Mouse (Mus musculus) forebrain, embryonic 16.5 days (tissue): Measurements from ENCODE around the gene Slc16a6. TPM values are rescaled to one million over a fixed set of nuclear protein-coding genes. Genes with fewer than 3 reads are reported as not detected.

Source experiments
- ATAC-seq: fragments of 200-750 bp; cut with Nextera tagmentation; 2 replicates; pipeline ENCODE4 v1.8.0; 2017; ENCODE audit warnings: mild to moderate bottlenecking, moderate library complexity
- H3K27ac ChIP-seq: fragments of 300-500 bp; sonication (generic); 2 replicates; pipeline ENCODE4 v1.5.1; 2014; ENCODE audit warnings: low read length, control low read depth
- H3K27me3 ChIP-seq: fragments of 300-500 bp; sonication (generic); replicated peaks from 2 replicates; pipeline ENCODE4 v1.6.1; 2014; ENCODE audit warnings: low read length; ENCODE audit not compliant: control insufficient read depth, insufficient read depth
- H3K36me3 ChIP-seq: fragments of 300-500 bp; sonication (generic); 2 replicates; pipeline ENCODE4 v1.6.1; 2014; ENCODE audit not compliant: control insufficient read depth, insufficient read depth
- H3K4me1 ChIP-seq: fragments of 300-500 bp; sonication (generic); replicated peaks from 2 replicates; pipeline ENCODE4 v1.6.1; 2014; ENCODE audit warnings: low read length; ENCODE audit not compliant: control insufficient read depth, insufficient read depth
- H3K4me2 ChIP-seq: fragments of 300-500 bp; sonication (generic); 2 replicates; pipeline ENCODE4 v1.6.1; 2014; ENCODE audit warnings: mild to moderate bottlenecking, low read length, control low read depth
- H3K4me3 ChIP-seq: fragments of 300-500 bp; sonication (generic); replicated peaks from 2 replicates; pipeline ENCODE4 v1.5.1; 2014; ENCODE audit warnings: mild to moderate bottlenecking, low read length, control low read depth
- H3K9ac ChIP-seq: fragments of 300-500 bp; sonication (generic); replicated peaks from 2 replicates; pipeline ENCODE4 v1.6.1; 2014; ENCODE audit warnings: low read depth, low read length, control low read depth
- H3K9me3 ChIP-seq: fragments of 300-500 bp; sonication (generic); 2 replicates; pipeline ENCODE4 v1.6.1; 2016; ENCODE audit warnings: low read length; ENCODE audit not compliant: control insufficient read depth
- WGBS: fragments of 180-500 bp; shearing (Covaris S2); extraction: QIAGEN DNeasy Blood & Tissue Kit; methylation state at CpG from one replicate; pipeline ENCODE4 v1.1.7; 2014; 5-methylcytosine and 5-hydroxymethylcytosine counted together
- polyA plus RNA-seq: library from polyadenylated mRNA; unstranded; fragments of >200 nt; fragmentation: Nextera tagmentation; extraction: Ambion mirVana; gene quantifications from 2 replicates; pipeline ENCODE4 v1.2.1, GENCODE M21; 2015

Slc16a6 gene
- polyA plus RNA-seq, 1 experiment from 2014 or later = 4.1 TPM

- WGBS = 77% methylated on average over 1 of the region's 1 CpGs
- H3K4me1 ChIP-seq = peaks cover 11% of the 10 kb centered on the region
- H3K4me3 ChIP-seq = no peak overlapping the region
- H3K27me3 ChIP-seq = no peaks in the 10 kb centered on the region
- no peak overlapping the region for H3K27ac ChIP-seq
- no peaks in the 10 kb centered on the region for H3K9me3 ChIP-seq
- H3K9ac ChIP-seq = no peak overlapping the region
- no peaks in the 10 kb centered on the region for H3K36me3 ChIP-seq
- no peak for ATAC-seq
- H3K4me2 ChIP-seq = no peak overlapping the region
Observed at GRCm38 (mm10) chr11:109423294-109423693, 50.1 kb downstream of the Slc16a6 start.

- no peaks in the 10 kb centered on the region for H3K27me3 ChIP-seq
- H3K36me3 ChIP-seq = no peaks in the 10 kb centered on the region
- H3K9me3 ChIP-seq = no peaks in the 10 kb centered on the region
- H3K4me1 ChIP-seq = peaks cover 9% of the 10 kb centered on the region
- no peak overlapping the region for H3K9ac ChIP-seq
- no peak for ATAC-seq
- WGBS = 94% methylated on average over 4 of the region's 4 CpGs
- H3K4me2 ChIP-seq = no peak overlapping the region
- no peak overlapping the region for H3K4me3 ChIP-seq
- no peak overlapping the region for H3K27ac ChIP-seq
Observed at GRCm38 (mm10) chr11:109422263-109422662, 51.1 kb downstream of the Slc16a6 start.

- Histone ChIP-seq H3K9me3 (no peaks in the 10 kb centered on the region), H3K27ac (no peak overlapping the region), H3K9ac (no peak overlapping the region), H3K36me3 (no peaks in the 10 kb centered on the region), H3K4me2 (no peak overlapping the region), H3K27me3 (no peaks in the 10 kb centered on the region), H3K4me1 (no peaks in the 10 kb centered on the region), H3K4me3 (no peak overlapping the region)
- ATAC-seq = no peak
- 90% methylated on average over 5 of the region's 5 CpGs for WGBS
Observed at GRCm38 (mm10) chr11:109421205-109421604, 52.2 kb downstream of the Slc16a6 start.

GRCm38 (mm10) chr11:109420567-109420962, 52.8 kb downstream of the Slc16a6 start:
- Histone ChIP-seq H3K4me2 (no peak overlapping the region), H3K9me3 (no peaks in the 10 kb centered on the region), H3K4me1 (no peaks in the 10 kb centered on the region), H3K27me3 (no peaks in the 10 kb centered on the region), H3K9ac (no peak overlapping the region), H3K4me3 (no peak overlapping the region), H3K27ac (no peak overlapping the region), H3K36me3 (no peaks in the 10 kb centered on the region)
- 91% methylated on average over 14 of the region's 14 CpGs for WGBS
- ATAC-seq = no peak

- Histone ChIP-seq H3K27ac (no peak overlapping the region), H3K27me3 (no peaks in the 10 kb centered on the region), H3K4me1 (no peaks in the 10 kb centered on the region), H3K9ac (no peak overlapping the region), H3K4me3 (no peak overlapping the region), H3K4me2 (no peak overlapping the region), H3K36me3 (no peaks in the 10 kb centered on the region), H3K9me3 (no peaks in the 10 kb centered on the region)
- 44% methylated on average over 16 of the region's 16 CpGs for WGBS
- no peak for ATAC-seq
Observed at GRCm38 (mm10) chr11:109419961-109420566, 53.3 kb downstream of the Slc16a6 start.

- Histone ChIP-seq H3K9ac (no peak overlapping the region), H3K4me3 (no peak overlapping the region), H3K9me3 (no peaks in the 10 kb centered on the region), H3K4me2 (no peak overlapping the region), H3K4me1 (no peaks in the 10 kb centered on the region), H3K27me3 (no peaks in the 10 kb centered on the region), H3K27ac (no peak overlapping the region), H3K36me3 (no peaks in the 10 kb centered on the region)
- no peak for ATAC-seq
- WGBS = 48% methylated on average over 4 of the region's 4 CpGs
Observed at GRCm38 (mm10) chr11:109419461-109419860, 53.9 kb downstream of the Slc16a6 start.

- WGBS = 86% methylated on average over 9 of the region's 9 CpGs
- H3K36me3 ChIP-seq = no peaks in the 10 kb centered on the region
- no peak overlapping the region for H3K27ac ChIP-seq
- H3K4me3 ChIP-seq = no peak overlapping the region
- H3K9me3 ChIP-seq = no peaks in the 10 kb centered on the region
- no peak overlapping the region for H3K4me2 ChIP-seq
- H3K4me1 ChIP-seq = no peaks in the 10 kb centered on the region
- no peaks in the 10 kb centered on the region for H3K27me3 ChIP-seq
- no peak overlapping the region for H3K9ac ChIP-seq
- ATAC-seq = no peak
Observed at GRCm38 (mm10) chr11:109417472-109418040, 55.8 kb downstream of the Slc16a6 start.

GRCm38 (mm10) chr11:109416709-109417420, 56.5 kb downstream of the Slc16a6 start:
- no peaks in the 10 kb centered on the region for H3K36me3 ChIP-seq
- H3K4me1 ChIP-seq = no peaks in the 10 kb centered on the region
- H3K4me3 ChIP-seq = no peak overlapping the region
- H3K4me2 ChIP-seq = no peak overlapping the region
- no peak overlapping the region for H3K27ac ChIP-seq
- WGBS = 86% methylated on average over 7 of the region's 8 CpGs
- H3K9me3 ChIP-seq = no peaks in the 10 kb centered on the region
- no peak overlapping the region for H3K9ac ChIP-seq
- no peaks in the 10 kb centered on the region for H3K27me3 ChIP-seq
- ATAC-seq = no peak

- ATAC-seq = no peak
- Histone ChIP-seq H3K36me3 (no peaks in the 10 kb centered on the region), H3K9ac (no peak overlapping the region), H3K9me3 (no peaks in the 10 kb centered on the region), H3K4me3 (no peak overlapping the region), H3K4me2 (no peak overlapping the region), H3K27me3 (no peaks in the 10 kb centered on the region), H3K27ac (no peak overlapping the region), H3K4me1 (no peaks in the 10 kb centered on the region)
- WGBS = 91% methylated on average over 5 of the region's 5 CpGs
Observed at GRCm38 (mm10) chr11:109414802-109415201, 58.6 kb downstream of the Slc16a6 start.
